Mouse (Mus musculus) limb, embryonic 10.5 days (tissue): Measurements from ENCODE around the gene Olfr1151. TPM values are rescaled to one million over a fixed set of nuclear protein-coding genes. Genes with fewer than 3 reads are reported as not detected.

Source experiments
- DNase-seq: peaks from one replicate; pipeline ENCODE4 v3.0.0-alpha.2; 2017; ENCODE audit warnings: low spot score
- H3K27ac ChIP-seq: fragments of 300-500 bp; sonication (generic); 2 replicates; pipeline ENCODE4 v1.5.1; 2016; ENCODE audit warnings: mild to moderate bottlenecking
- H3K27me3 ChIP-seq: fragments of 300-500 bp; sonication (generic); 2 replicates; pipeline ENCODE4 v1.6.1; 2016; ENCODE audit warnings: low read depth, mild to moderate bottlenecking; ENCODE audit not compliant: poor library complexity, severe bottlenecking
- H3K36me3 ChIP-seq: fragments of 300-500 bp; sonication (generic); 2 replicates; pipeline ENCODE4 v1.6.1; 2016; ENCODE audit warnings: mild to moderate bottlenecking, moderate library complexity
- H3K4me1 ChIP-seq: fragments of 300-500 bp; sonication (generic); 2 replicates; pipeline ENCODE4 v1.6.1; 2016
- H3K4me3 ChIP-seq: fragments of 300-500 bp; sonication (generic); 2 replicates; pipeline ENCODE4 v1.5.1; 2016; ENCODE audit warnings: mild to moderate bottlenecking, moderate library complexity
- H3K9me3 ChIP-seq: fragments of 300-500 bp; sonication (generic); replicated peaks from 2 replicates; pipeline ENCODE4 v1.6.1; 2016; ENCODE audit warnings: mild to moderate bottlenecking
- WGBS: fragments of 180-500 bp; shearing (Covaris S2); methylation state at CpG from one replicate; pipeline ENCODE4 v1.1.7; 2016; 5-methylcytosine and 5-hydroxymethylcytosine counted together
- polyA plus RNA-seq: library from polyadenylated mRNA; unstranded; fragments of >200 nt; fragmentation: Nextera tagmentation; extraction: Ambion mirVana; gene quantifications from 2 replicates; pipeline ENCODE4 v1.2.1, GENCODE M21; 2016

The Olfr1151 gene
- polyA plus RNA-seq: not detected in 2 replicates

GRCm38 (mm10) chr2:87855562-87855961, at the start of gene Olfr1151:
TSS of gene Olfr1151 (plus strand) at chr2:87855862.
- no peak within 1 kb of the TSS for H3K27ac ChIP-seq
- DNase-seq: no peak
- no peaks in the 10 kb centered on the region for H3K4me1 ChIP-seq
- WGBS: 93% methylated on average over 1 of the region's 1 CpGs
- H3K27me3 ChIP-seq: no peaks in the 10 kb centered on the region
- no peak within 1 kb of the TSS for H3K4me3 ChIP-seq
- no peaks in the 10 kb centered on the region for H3K9me3 ChIP-seq
- H3K36me3 ChIP-seq: no peaks in the 10 kb centered on the region

- Histone ChIP-seq H3K4me1 (no peaks in the 10 kb centered on the region), H3K4me3 (no peak within 1 kb of the TSS), H3K27ac (no peak within 1 kb of the TSS), H3K9me3 (no peaks in the 10 kb centered on the region), H3K36me3 (no peaks in the 10 kb centered on the region), H3K27me3 (no peaks in the 10 kb centered on the region)
- DNase-seq: no peak
- 84% methylated on average over 1 of the region's 1 CpGs for WGBS
Observed at GRCm38 (mm10) chr2:87809522-87809921, 46.1 kb upstream of the Olfr1151 start, which contains the start of gene Olfr1145. TSS of gene Olfr1145 (plus strand) at chr2:87809822.

- WGBS: 90% methylated on average over 1 of the region's 1 CpGs
- H3K27ac ChIP-seq: no peak within 1 kb of the TSS
Observed at GRCm38 (mm10) chr2:87830233-87830632, 25.4 kb upstream of the Olfr1151 start, which contains the start of gene Olfr1148. TSS of gene Olfr1148 (plus strand) at chr2:87830533.

GRCm38 (mm10) chr2:87843693-87844092, 12.0 kb upstream of the Olfr1151 start, which contains the start of gene Olfr1150-ps1:
TSS of gene Olfr1150-ps1 (plus strand) at chr2:87843993.
- no peaks in the 10 kb centered on the region for H3K36me3 ChIP-seq
- no peak for DNase-seq
- H3K4me3 ChIP-seq: no peak within 1 kb of the TSS
- H3K4me1 ChIP-seq: no peaks in the 10 kb centered on the region
- no peak within 1 kb of the TSS for H3K27ac ChIP-seq
- H3K27me3 ChIP-seq: no peaks in the 10 kb centered on the region
- 78% methylated on average over 1 of the region's 1 CpGs for WGBS
- H3K9me3 ChIP-seq: no peaks in the 10 kb centered on the region

More at GRCm38 (mm10) chr2:87830233-87830632, 25.4 kb upstream of the Olfr1151 start, which contains the start of gene Olfr1148:
- no peaks in the 10 kb centered on the region for H3K27me3 ChIP-seq
- no peak for DNase-seq
- H3K36me3 ChIP-seq: no peaks in the 10 kb centered on the region
- H3K4me1 ChIP-seq: no peaks in the 10 kb centered on the region
- no peaks in the 10 kb centered on the region for H3K9me3 ChIP-seq
- no peak within 1 kb of the TSS for H3K4me3 ChIP-seq

- Histone ChIP-seq H3K4me1 (no peaks in the 10 kb centered on the region), H3K27me3 (no peaks in the 10 kb centered on the region), H3K36me3 (no peaks in the 10 kb centered on the region), H3K27ac (no peak within 1 kb of the TSS), H3K4me3 (no peak within 1 kb of the TSS), H3K9me3 (no peaks in the 10 kb centered on the region)
- no peak for DNase-seq
Observed at GRCm38 (mm10) chr2:87866192-87866591, 10.5 kb downstream of the Olfr1151 start, which contains the start of gene Olfr1152. TSS of gene Olfr1152 (plus strand) at chr2:87866492.

- Histone ChIP-seq H3K27me3 (no peaks in the 10 kb centered on the region), H3K27ac (no peak within 1 kb of the TSS), H3K9me3 (no peaks in the 10 kb centered on the region), H3K4me1 (no peaks in the 10 kb centered on the region), H3K4me3 (no peak within 1 kb of the TSS), H3K36me3 (no peaks in the 10 kb centered on the region)
- DNase-seq: no peak
- WGBS: 86% methylated on average over 1 of the region's 1 CpGs
Observed at GRCm38 (mm10) chr2:87894662-87895061, 39.0 kb downstream of the Olfr1151 start, which contains the start of gene Olfr1153. TSS of gene Olfr1153 (plus strand) at chr2:87894962.

GRCm38 (mm10) chr2:87905066-87905465, 49.4 kb downstream of the Olfr1151 start, which contains the start of gene Olfr1154:
TSS of gene Olfr1154 (minus strand) at chr2:87905166.
- H3K4me1 ChIP-seq: no peaks in the 10 kb centered on the region
- 95% methylated on average over 1 of the region's 1 CpGs for WGBS
- H3K36me3 ChIP-seq: no peaks in the 10 kb centered on the region
- no peaks in the 10 kb centered on the region for H3K9me3 ChIP-seq
- H3K27ac ChIP-seq: no peak within 1 kb of the TSS
- DNase-seq: no peak
- H3K27me3 ChIP-seq: no peaks in the 10 kb centered on the region
- no peak within 1 kb of the TSS for H3K4me3 ChIP-seq

Other genes with a start within 250 kb of the Olfr1151 start
- not detected in 2 replicates for gene Olfr1130, start 249.7 kb upstream of the Olfr1151 start, polyA plus RNA-seq
- not detected in 2 replicates for gene Olfr1131, start 228.8 kb upstream of the Olfr1151 start, polyA plus RNA-seq
- not detected in 2 replicates for gene Olfr1132, start 218.3 kb upstream of the Olfr1151 start, polyA plus RNA-seq
- gene Olfr1133, start 208.5 kb upstream of the Olfr1151 start, polyA plus RNA-seq: not detected in 2 replicates
- not detected in 2 replicates for gene Olfr1134, start 197.4 kb upstream of the Olfr1151 start, polyA plus RNA-seq
- gene Olfr1135, start 182.2 kb upstream of the Olfr1151 start, polyA plus RNA-seq: not detected in 2 replicates
- not detected in 2 replicates for gene Olfr1136, start 161.9 kb upstream of the Olfr1151 start, polyA plus RNA-seq
- gene Olfr1137, start 142.7 kb upstream of the Olfr1151 start, polyA plus RNA-seq: not detected in 2 replicates
- not detected in 2 replicates for gene Olfr1138, start 115.9 kb upstream of the Olfr1151 start, polyA plus RNA-seq
- gene Olfr1140, start 112.1 kb upstream of the Olfr1151 start, polyA plus RNA-seq: not detected in 2 replicates
- gene Olfr1141, start 101.9 kb upstream of the Olfr1151 start, polyA plus RNA-seq: not detected in 2 replicates
- not detected in 2 replicates for gene Olfr152, start 76.4 kb upstream of the Olfr1151 start, polyA plus RNA-seq
- gene Olfr1143, start 55.3 kb upstream of the Olfr1151 start, polyA plus RNA-seq: not detected in 2 replicates
- not detected in 2 replicates for gene Olfr1145, start 46.0 kb upstream of the Olfr1151 start, polyA plus RNA-seq
- gene Olfr1148, start 25.3 kb upstream of the Olfr1151 start, polyA plus RNA-seq: not detected in 2 replicates
- not detected in 2 replicates for gene Olfr1150-ps1, start 11.9 kb upstream of the Olfr1151 start, polyA plus RNA-seq
- gene Olfr1152, start 10.6 kb downstream of the Olfr1151 start, polyA plus RNA-seq: 0.03 TPM in 1 of 2 replicates, not detected in the other
- not detected in 2 replicates for gene Olfr1153, start 39.1 kb downstream of the Olfr1151 start, polyA plus RNA-seq
- gene Olfr1154, start 49.3 kb downstream of the Olfr1151 start, polyA plus RNA-seq: not detected in 2 replicates
- not detected in 2 replicates for gene Olfr1155, start 89.3 kb downstream of the Olfr1151 start, polyA plus RNA-seq
- not detected in 2 replicates for gene Olfr1156, start 97.2 kb downstream of the Olfr1151 start, polyA plus RNA-seq
- not detected in 2 replicates for gene Olfr1157, start 112.4 kb downstream of the Olfr1151 start, polyA plus RNA-seq
- not detected in 2 replicates for gene Olfr74, start 118.8 kb downstream of the Olfr1151 start, polyA plus RNA-seq
- not detected in 2 replicates for gene Olfr1158, start 134.3 kb downstream of the Olfr1151 start, polyA plus RNA-seq
- not detected in 2 replicates for gene Olfr1160, start 152.4 kb downstream of the Olfr1151 start, polyA plus RNA-seq
- gene Olfr1161, start 166.9 kb downstream of the Olfr1151 start, polyA plus RNA-seq: not detected in 2 replicates
- 0.05 and 0.06 TPM in 2 replicates for gene Olfr73, start 181.8 kb downstream of the Olfr1151 start, polyA plus RNA-seq
- gene Olfr1162, start 195.3 kb downstream of the Olfr1151 start, polyA plus RNA-seq: not detected in 2 replicates
- not detected in 2 replicates for gene Olfr1163, start 216.0 kb downstream of the Olfr1151 start, polyA plus RNA-seq
- gene Olfr1164, start 238.1 kb downstream of the Olfr1151 start, polyA plus RNA-seq: not detected in 2 replicates